Mouse (Mus musculus) olfactory bulb, adult 2 months (tissue): ENCODE measurements around the gene Adprhl1.

ENCODE experiments used
- CTCF ChIP-seq: fragments of 200-500 bp; IDR thresholded peaks from 2 replicates; pipeline ENCODE4 v1.5.1; 2012; ENCODE audit warnings: low read depth, mild to moderate bottlenecking, low read length, moderate library complexity; ENCODE audit not compliant: insufficient read depth
- POLR2A ChIP-seq: fragments of 200-500 bp; IDR thresholded peaks from 2 replicates; pipeline ENCODE4 v1.6.1; 2012; ENCODE audit warnings: mild to moderate bottlenecking, low read depth, low read length, moderate library complexity; ENCODE audit not compliant: insufficient read depth

GRCm38 (mm10) chr8:13186819-13187218 lies 67.1 kb downstream of the Adprhl1 start:
- TF ChIP-seq CTCF (no peak), POLR2A (no peak)
